Mouse (Mus musculus) lung, adult 2 months (tissue): ENCODE results near the gene Lix1.

Experiments used
- CTCF ChIP-seq: fragments of 200-500 bp; IDR thresholded peaks from 2 replicates; pipeline ENCODE4 v1.5.1; 2011; ENCODE audit warnings: mild to moderate bottlenecking, low read length, control low read depth; ENCODE audit not compliant: insufficient read depth
- POLR2A ChIP-seq: fragments of 200-500 bp; IDR thresholded peaks from 2 replicates; pipeline ENCODE4 v1.6.1; 2011; ENCODE audit warnings: low read depth, mild to moderate bottlenecking, control low read depth, low read length, borderline replicate concordance; ENCODE audit errors: extremely low read depth

DNA sequence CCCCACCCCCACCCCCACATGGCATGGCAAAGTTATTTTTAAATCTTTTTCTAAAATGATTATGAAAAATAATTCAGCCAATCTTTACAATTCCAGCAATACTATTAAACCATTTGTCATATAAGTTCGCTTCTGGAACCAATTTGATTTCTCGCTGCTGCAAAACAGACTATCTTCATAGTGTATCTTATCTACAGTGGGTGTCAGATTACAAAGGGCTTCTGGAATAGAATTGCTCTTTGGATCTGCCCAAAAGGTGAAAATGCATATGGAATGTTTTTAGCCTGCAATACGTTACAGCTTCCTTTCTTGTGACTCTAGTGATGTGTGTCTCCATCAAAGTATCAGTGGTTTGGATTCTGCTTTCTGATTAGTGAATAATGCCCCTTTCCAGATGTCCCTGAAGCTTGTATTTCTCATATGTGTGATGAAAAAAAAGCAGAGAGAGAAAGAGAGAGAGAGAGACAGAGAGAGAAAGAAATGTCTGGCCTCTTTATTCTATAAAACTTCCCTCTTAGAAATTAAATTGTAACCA is 1.2 kb downstream of the Lix1 start:
- TF ChIP-seq POLR2A (no peak), CTCF (no peak)
